Mouse (Mus musculus) v-Abl transformed pro-B cells (cell line): ENCODE measurements at regions not wholly inside any gene's neighbourhood (a gene's known extent, or its start where the extent isn't known, plus 50 kb on each side); places are given as distances from the start of the nearest gene placed in this dataset.

ENCODE experiments used
- in situ Hi-C, 2 experiments: fragments of 400-800 bp; cut with MboI; formaldehyde crosslinking; loops; one replicate each; pipeline ENCODE4 v1.15.1; 2025; ENCODE audit not compliant: unreplicated experiment in 2 of 2

DNA sequence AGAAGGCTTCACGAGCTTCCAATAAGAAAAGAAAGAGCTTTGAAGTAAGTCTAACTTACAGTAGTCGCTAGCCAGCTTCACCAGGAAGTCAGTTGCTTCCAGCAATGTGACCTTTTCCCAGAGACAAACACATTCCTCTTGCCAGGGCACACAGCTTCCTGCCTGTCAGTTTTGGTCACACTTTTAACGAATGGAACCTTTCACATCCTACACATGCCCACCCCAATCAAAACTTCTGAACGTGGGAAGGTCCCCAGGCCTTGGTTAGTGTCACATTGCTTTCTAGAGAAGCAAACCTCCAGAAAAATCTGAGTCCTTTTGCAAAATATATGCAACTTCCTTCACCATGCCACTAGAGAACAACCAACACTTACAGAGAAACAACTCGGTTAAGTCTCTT lies 165.5 kb upstream of the Krr1 start:
- in situ Hi-C loops, result no loop called here

DNA sequence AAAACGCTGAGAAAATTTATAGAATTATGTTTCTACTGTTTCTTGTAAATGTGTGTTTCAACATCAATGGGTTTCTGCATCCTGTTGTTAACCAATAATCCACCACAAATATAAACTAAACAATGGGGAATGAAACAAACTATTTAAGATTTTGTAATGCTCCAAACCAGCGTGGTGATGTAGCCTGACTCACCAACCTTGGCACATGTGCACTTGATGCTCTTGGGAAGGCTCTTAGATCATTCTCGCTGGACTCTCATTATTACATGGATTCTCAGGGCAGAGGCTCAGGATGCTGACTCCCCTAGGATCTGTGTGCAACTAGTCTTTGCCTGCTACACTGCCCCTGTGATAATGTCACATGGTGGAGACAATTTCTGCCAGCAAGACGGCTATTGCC lies 158.7 kb upstream of the Krr1 start:
- in situ Hi-C loops, result no loop called here

DNA sequence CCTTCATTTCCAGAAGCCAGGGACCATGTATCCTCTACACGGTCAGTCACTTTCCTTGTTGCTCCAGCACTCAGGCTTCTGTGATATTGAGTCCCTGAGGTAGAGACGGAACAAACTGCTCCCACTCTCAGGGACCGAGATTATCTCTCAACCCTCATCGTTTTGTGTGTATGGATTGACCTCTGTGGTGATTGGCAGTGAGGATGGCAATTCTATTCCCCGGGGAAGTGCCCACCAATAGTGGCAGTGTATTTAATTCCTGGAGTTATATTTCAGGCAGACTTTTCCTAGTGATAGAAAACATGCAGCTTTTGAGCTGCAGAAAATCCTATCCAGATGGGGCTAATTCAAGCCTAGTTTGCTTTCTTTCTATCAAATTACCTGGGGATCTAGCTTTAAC lies 157.8 kb upstream of the Krr1 start:
- in situ Hi-C loops, result no loop called here

DNA sequence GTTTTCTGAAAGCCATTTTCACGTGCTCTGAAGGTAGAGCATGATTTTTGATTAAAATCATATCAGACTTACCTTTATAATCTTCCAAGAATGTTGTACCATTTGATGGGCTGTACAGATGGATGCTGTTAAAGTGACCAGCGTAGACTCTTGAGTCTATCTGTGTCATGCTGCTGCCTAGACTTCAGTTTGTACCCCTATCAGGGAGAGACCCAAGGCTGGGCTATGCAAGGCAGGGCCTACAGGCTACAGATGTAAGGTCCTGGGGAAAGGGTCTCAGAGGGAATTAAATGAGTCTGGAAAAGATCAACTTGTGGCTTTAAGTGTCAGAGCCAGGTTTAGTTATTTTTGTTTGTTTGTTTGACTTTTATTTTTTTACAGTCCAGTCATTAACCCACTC lies 157.3 kb upstream of the Krr1 start:
- in situ Hi-C loops, result no loop called here

DNA sequence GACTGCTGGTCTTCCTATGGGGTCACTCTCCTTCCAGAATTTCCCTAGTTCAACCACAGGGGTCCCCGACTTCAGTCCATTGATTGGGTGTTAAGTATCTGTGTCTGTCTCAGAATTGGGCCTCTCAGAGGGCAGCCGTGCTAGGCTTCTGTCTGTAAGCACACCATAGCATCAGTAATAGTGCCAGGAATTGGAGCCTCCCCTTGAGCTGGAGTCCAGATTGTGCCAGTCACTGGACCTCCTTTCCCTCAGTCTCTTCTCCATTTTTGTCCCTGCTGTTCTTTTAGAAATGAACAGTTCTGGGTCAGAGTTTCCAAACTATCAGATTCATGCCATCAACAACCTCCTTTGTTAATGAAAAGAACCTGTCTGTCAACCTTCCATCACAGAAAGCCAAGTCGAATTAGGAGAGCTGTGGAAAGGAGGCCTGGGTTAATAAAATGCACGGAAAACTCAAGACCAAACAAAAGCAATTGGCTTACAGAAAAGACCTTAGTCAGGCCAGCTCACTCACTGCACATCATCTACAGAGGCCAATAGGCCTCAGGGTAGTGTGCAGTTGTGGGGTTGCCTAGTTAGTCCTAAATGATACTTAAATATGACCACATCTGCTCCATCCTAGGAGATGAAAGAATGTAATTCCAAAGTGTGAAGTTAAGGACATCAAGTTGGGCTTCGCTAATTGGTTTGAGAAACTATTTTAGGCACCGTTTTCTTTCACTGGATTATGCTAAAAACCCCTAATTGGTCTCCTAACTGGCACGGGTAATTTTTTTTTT lies 156.5 kb upstream of the Krr1 start:
- in situ Hi-C loops, result no loop called here

DNA sequence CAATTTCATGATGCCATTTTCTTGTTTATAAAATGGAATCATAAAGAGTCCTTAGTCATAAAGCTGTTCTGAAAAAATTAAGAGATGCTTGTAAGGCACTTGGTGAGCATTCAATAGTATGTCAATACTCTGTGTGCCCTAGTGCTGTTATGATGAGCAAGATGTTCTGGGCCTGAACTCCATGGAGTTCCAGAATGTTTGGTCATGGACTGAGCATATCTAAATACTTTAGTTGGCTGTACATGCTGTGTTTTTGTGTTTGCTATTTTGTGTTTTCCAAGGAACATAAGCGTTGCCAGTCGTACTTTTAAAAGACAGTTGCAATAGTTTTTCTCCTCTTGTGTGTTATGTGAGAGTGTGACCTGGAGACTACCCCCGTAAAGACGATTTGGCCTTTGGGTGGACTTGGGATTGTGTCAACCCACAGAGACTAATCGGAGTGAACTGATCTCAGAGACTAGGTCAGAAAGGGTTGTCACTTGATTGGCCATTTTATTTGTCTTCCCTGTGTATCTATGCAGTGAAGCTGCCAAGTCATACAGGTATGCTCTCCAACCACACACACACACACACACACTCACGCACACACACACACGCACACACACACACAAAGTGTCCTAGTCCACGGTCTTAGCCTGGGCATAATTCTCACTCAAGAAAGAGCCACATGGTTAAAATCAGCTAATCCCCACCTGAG lies 152.6 kb upstream of the Krr1 start:
- in situ Hi-C loops, result no loop called here

DNA sequence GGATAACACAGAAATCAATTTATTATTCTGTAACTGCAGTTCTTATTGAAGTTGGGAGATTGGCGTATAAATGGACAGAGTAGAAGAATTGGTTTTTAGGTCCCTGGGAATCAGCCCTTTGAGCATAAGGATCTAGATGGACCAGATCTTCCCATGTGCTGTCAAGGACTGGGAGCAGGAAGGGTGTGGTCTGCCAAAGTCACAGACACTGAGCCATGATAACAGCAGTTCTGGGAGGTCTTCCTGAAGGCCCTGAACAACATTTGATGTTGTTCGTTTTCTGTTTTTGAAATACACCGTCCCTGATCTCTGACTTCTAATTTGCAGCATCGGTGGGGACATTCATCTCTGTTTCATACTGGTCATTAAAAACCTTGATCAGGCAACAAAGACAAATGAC lies 147.6 kb upstream of the Krr1 start:
- in situ Hi-C loops, result no loop called here

DNA sequence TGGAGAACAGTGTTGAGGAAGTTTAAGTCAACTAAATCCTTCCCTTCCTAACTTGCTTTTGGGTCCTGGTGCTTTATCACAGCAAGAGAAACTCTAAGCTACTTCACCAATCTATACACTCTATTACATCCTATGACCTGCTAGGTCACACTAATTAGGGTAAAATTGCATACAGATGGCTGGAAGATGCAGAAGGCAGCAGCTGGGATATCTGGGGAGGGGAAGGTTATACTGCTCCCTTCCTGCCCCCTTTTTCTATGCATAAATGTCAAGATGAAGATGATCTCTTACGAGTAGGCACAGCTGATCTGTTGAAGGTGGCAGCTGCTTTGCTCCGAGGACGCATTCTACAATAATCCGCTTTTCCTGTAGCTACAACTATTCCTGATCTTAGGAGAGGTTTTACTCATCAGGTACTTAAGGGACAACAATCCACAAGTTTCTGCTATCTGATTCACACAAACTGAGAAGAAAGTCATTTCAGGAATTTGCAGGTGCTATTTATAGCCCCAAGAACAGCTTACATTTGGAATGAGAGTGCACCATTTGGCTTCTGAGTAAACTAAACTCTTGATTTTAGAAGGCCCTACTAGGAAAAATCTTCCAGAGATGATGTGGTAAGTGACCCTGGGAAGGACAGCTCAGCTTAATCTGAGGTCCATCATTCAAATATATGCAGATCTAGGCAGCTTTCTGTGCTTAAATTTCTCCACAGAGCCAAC lies 146.3 kb upstream of the Krr1 start:
- in situ Hi-C loops, result no loop called here

DNA sequence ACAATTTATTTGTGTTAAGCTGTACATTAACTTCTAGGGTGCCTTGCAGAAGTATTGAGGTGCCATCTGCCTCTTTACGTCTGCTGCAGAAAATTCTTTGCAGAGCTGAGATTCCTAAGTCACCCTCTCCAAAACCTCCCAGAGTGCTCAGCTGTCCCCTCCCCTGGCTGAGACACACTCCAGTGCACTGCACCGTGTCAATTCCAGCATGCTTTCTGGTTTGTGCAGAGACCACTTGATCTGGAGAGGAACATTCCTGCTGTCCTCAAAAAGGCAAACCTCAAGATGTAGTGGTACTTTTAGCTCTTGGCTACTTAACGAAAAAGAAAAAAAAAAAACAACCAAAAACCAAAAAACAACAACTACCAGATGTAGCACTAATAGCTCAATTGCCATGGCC lies 145.2 kb upstream of the Krr1 start:
- in situ Hi-C loops, result no loop called here

DNA sequence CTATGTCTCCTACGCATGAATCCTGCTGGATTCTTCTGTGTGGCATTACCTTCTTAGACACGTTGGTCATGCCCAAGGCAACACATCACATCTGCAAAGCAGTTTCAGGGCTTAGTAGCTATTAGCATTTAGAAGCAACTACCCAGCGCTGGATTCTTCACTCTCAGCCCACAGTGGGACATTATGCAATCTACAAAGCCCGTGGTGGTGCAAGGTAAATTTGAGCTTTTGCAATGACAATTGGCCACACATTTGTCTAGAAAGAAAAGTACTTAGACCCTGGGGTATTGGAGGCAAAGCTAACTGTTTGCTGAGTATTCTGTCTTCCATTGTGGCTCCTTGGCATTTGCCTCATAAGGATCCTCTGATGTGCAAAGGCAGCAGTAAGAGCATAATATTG lies 144.5 kb upstream of the Krr1 start:
- in situ Hi-C loops, result no loop called here

DNA sequence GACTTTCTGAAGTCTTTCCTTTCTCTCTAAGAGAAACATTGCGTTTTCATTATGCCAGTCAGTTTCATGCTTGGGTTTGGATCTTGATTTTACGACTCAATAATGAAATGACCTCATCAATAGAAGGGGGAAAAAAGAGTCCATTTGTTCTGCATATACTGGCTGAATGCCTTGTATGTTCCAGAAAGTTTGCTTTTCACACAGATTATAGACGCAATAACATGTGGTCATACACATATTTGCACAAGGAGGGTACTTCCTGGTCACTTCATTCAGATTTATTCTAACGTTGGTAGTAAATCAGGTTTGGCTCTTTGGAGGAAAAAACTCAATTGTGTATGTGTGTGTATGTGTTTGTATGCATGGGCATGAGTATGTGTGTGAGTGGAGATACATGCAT lies 143.9 kb upstream of the Krr1 start:
- in situ Hi-C loops, result no loop called here

DNA sequence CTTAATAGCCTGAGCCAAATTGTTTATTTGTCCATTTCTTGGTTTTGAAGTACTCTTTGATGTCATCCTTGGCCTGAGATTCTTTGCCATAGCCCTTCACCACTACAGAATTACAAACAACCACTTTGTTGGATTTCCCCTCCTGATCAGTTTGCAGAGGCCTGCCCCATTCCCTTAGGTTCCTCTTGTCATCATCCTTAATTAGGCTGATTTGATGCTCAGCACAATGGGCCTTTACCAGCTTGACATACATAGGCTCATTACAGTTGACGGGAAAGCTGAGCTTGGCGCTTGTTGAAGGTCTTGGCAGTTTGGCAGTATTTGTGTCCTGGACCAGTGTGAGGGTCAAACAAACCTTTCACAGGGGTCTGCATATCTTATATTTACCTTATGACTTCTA lies 143.2 kb upstream of the Krr1 start:
- in situ Hi-C loops, result no loop called here

DNA sequence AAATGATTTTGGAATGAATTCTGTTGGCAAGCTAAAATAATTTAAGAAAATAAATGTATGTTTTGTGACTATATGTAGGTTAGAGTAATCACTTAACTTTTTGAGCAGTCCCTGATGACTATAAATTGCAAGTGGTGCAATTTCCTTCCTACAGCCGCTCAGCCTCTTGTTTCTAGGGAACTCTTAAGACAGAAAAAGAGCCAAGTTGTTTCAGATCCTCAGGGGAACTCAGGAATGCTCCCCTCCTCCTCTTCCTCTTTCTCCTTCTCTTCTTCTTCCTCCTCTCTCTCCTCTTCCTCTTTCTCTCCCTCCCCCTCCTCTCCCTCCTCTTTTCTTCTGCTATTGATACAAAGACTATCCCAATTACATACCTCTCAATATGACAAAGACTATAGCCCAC lies 141.4 kb upstream of the Krr1 start:
- in situ Hi-C loops, result no loop called here

DNA sequence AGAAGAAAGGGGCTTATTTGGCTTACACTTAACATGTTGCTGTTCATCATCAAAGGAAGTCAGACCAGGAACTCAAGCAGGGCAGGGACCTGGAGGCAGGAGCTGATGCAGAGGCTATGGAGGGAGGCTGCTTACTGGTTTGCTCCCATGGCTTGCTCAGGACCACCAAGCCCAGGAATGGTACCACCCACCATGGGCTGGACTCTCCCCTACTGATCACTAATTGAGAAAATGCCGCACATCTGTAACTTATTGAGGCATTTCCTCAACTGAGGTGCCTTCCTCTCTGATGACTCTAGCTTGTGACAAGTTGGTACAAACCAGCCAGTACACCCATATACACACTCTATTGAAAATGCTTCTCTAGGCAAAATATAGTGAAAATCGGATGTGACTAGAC lies 138.9 kb upstream of the Krr1 start:
- in situ Hi-C loops, result no loop called here

DNA sequence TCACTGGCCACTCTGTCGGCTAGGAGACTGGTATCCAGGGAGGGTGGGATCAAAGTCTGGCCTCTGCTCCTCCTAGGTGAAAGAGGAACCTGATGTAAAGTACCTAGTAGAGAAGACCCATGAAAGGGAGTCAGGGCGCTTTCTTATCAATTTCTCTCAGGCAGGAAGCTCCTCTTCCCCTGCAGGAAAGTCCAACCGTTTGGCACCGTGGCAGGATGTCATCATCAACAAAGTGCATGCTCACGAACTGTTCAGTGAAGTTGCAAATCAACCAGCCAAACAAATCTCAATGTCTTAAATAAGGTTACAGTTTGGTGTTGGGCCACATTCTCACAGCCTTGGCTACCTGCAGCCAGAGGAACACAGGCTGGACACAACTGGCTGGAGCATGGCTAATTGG lies 138.2 kb upstream of the Krr1 start:
- in situ Hi-C loops, result no loop called here

DNA sequence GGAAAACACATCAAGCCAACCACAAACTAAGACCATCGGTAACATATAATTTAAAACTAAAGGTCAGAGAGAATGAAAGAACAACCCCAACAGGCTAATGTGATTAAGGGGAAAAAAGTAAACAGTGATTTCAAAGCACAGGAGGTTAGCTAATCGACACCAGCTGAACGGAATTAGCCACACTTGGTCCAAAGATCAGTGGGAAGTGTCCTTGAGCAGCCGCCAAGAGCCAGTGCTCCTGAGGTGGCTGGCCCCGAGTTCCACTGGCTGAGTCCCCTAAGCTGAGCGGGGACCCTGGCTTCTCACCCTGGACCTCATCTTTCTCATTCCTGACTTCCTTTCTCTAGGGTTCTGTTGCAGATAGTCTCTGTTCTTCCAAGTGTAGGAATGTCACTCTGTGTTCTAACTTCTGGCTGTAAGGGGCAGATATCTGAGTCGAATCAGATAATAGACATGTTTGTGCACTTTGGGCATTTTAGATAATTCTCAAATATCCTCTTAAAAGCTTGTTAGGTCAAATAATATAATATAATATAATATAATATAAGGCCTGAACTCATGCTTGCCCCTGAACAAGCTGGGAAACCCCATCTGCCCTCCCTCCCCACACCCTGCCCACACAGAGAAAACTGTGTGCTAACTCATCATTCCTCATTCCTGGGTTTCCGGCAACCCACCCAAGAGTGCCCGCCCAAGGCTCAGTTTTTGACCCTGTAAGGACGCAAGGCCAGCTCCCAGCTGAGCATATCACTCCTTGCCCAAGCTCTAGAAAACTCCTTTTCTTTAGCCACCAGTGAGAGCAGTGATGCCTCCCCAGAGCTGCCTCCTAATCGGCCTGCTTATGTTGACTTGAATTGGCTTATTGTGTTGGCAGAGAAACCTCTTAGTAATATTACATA lies 137.3 kb upstream of the Krr1 start:
- in situ Hi-C loops, result no loop called here

DNA sequence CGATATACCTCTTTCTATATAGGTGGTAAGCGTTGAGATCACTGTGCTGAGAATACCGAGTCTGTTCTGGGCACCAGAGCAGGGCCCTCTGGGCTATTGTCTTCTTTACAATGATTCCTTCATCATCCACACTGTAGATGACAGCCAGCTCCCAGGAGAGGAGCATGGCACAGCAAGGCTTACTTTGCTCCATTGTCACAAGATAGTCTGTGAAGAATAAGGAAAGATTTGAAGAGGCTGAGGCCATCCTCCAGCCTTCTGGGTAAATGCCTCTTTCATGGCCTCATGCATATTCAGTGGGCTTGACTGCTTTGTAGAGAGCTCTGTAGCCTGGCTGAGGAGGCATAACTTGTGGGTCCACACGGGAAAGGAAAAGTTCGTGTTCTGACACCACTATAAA lies 136.3 kb upstream of the Krr1 start:
- in situ Hi-C loops, result no loop called here

DNA sequence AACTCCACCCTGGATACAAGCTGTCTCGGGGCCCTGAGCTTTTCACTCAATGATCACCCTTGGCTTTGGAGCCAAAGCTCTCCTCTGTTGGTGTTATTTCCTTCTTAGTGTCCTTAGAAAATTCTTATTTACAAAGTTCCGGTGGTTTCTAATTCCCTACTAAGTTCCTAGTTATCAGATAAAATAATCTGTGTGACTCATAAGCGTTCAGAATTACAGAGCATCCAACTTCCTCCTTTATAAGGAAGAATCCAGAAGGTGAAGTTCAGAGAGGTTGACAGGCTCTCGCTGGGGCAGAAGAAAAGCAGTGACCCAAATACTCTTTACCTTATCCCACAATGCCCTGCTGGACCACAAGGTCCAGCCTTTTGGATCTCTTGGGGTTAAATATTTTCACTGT lies 135.7 kb upstream of the Krr1 start:
- in situ Hi-C loops, result no loop called here

DNA sequence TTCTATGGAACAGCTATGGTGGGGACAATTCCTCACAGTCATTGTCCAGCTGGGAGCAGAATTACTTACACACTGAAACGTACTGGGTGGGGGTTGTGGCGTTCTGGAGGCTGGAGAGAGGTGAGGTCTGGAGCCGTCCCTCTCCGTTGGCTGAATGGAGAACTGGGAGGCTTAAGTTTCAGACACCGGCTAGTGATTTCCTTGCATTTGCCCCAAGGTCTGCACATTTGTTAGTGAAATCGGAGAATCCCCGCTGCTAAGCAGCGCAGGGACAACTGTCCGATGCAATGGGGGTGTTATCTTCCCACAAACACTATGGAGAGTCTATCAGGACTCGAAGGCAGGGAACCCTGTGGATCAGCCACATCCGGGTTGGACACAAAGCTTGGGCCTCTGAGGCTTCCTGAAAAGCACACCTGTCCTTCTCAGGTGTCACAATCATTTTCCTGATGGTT lies 130.1 kb upstream of the Krr1 start:
- in situ Hi-C loops, result no loop called here

DNA sequence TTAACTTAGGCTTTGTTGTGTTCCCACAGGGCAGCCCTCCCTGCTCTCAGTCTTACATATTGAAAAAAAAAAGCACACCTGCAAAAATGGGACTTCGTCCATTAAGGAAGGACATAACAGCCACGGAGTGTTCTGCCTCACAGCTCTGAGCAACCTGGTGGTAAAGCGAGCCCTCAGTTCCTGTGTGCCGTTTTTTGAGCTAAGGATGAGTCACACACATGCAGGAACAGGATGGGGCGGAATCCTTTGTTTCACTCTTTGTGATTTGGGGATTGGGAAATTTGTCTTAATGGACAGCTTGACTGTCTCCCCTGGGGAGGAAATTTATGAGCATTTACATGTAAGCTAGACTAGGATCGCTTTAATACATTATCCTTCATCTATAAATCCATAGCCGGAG lies 129.6 kb upstream of the Krr1 start:
- in situ Hi-C loops, result no loop called here

DNA sequence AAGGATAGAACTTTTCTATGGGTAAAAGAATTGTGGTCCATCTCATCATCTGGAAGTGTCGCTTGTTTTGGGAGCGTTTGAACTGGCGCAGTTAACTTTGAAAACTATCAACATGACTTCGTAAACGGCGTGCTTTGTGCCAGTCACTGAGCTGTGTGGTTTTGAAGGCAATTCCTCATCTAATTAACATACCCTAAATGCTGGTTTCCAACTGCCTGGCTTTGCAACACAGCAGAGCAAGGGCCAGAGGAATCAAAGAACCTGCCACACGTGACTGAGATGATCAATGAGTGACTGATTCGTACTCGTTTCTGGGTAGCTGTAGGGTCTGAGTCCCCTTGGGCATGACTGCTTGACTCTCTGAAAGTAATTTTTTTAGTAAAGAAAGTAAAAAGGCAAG lies 129.2 kb upstream of the Krr1 start:
- in situ Hi-C loops, result no loop called here
